Mouse (Mus musculus): Measurements from ENCODE around the gene Slc1a7.

GRCm38 (mm10) chr4:107977593-107977992, 9.5 kb downstream of the Slc1a7 start:
- TF ChIP-seq CTCF (IDR thresholded peaks at IDR 0.05; ENCODE audit: low read depth) (no peak), EP300 (IDR thresholded peaks at IDR 0.05; ENCODE audit: low read depth) (no peak)
